ENCODE assay signal across 9 mouse cellular contexts in the genomic region with DNA sequence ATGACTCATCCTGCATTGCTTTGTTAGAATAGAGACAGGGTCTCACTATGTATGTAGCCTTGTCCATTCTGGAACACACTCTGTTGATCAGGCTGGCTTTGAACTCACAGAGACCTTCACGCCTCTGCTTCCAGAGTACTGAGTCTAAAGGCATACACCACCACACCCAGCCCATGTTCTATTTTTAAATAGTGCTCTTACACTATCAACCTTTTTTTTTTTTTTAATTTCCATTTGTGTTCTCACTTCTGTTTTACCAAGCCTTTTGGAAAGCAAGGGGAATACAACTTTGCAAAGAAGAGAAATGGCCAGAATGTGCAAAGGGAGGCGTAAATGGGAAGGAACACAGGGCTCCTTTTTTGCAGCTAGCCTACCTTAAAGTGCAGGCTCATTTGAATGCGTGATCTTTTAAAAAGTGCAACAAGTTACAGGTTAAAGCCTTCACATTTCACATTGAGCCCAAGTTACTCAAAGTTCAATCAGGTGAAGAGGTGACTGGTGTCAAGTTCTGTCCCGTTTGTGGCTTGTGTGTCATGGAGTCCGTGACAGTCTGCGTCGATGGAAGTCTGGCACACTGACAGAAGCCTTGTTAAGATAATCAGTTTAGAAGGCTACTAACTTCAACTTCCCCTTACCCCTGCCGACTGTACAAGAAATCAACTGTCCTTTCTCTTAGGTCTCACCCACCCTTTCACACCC. TPM values are rescaled to one million over a fixed set of nuclear protein-coding genes. Genes with fewer than 3 reads are reported as not detected.
DNase-seq lines count a peak whose midpoint lies in the region; ATAC-seq and TF ChIP-seq lines count a peak whose summit lies in the region.
"Had no signal": no experiment of that assay in that cellular context is flagged by ENCODE, and none has a peak within 500 bp of the region (broad histone marks: within the 10 kb centered on the region; RNA-seq: fewer than 3 reads in every experiment).

No protein-coding gene starts in this region.

- peaks cover 29% of the 10 kb centered on the region for H3K79me2 ChIP-seq in myocyte (ENCODE audit: control insufficient read depth, insufficient read depth)

- no peak overlapping the region for H3ac ChIP-seq in myocyte (ENCODE audit: control insufficient read depth, insufficient read length)

- peak overlapping the region; percentile 91; the same call in 1 of the 2 replicates for H3K27ac ChIP-seq in forebrain, embryonic 15.5 days (replicated peaks)
- H3K27ac ChIP-seq in forebrain, embryonic 16.5 days (ENCODE audit: low read length), result no peak overlapping the region
- peak overlapping the region; percentile 95; the same call in 1 of the 2 replicates for H3K27ac ChIP-seq in heart, embryonic 13.5 days (replicated peaks)

- no peaks in the 10 kb centered on the region for H3K9me3 ChIP-seq in forebrain, embryonic 15.5 days
- H3K9me3 ChIP-seq in forebrain, embryonic 16.5 days (ENCODE audit: control insufficient read depth, low read length), result no peaks in the 10 kb centered on the region
- H3K9me3 ChIP-seq in heart, embryonic 13.5 days, result no peaks in the 10 kb centered on the region

- H3K4me3 ChIP-seq in forebrain, embryonic 15.5 days, result no peak overlapping the region
- no peak overlapping the region for H3K4me3 ChIP-seq in forebrain, embryonic 16.5 days (replicated peaks; ENCODE audit: low read length)
- peak overlapping the region; percentile 79 for H3K4me3 ChIP-seq in heart, embryonic 13.5 days
- peak overlapping the region; percentile 62 for H3K4me3 ChIP-seq in myocyte

- H3K36me3 ChIP-seq in forebrain, embryonic 15.5 days, result no peaks in the 10 kb centered on the region
- no peaks in the 10 kb centered on the region for H3K36me3 ChIP-seq in forebrain, embryonic 16.5 days (ENCODE audit: control insufficient read depth, insufficient read depth)
- H3K36me3 ChIP-seq in heart, embryonic 13.5 days, result no peaks in the 10 kb centered on the region
- no peaks in the 10 kb centered on the region for H3K36me3 ChIP-seq in myocyte (ENCODE audit: control insufficient read depth, insufficient read depth)

- 82% methylated on average over 8 of the region's 8 CpGs for WGBS in forebrain, embryonic 15.5 days
- 69% methylated on average over 8 of the region's 8 CpGs for WGBS in forebrain, embryonic 16.5 days
- 55% methylated on average over 8 of the region's 8 CpGs for WGBS in heart, embryonic 13.5 days

- H3K4me2 ChIP-seq in forebrain, embryonic 15.5 days (replicated peaks), result peak overlapping the region; percentile 67; the same call in 1 of the 2 replicates
- no peak overlapping the region for H3K4me2 ChIP-seq in forebrain, embryonic 16.5 days (ENCODE audit: low read length)
- peak overlapping the region; percentile 73 for H3K4me2 ChIP-seq in heart, embryonic 13.5 days
- H3K4me2 ChIP-seq in myocyte (ENCODE audit: low read depth), result peak overlapping the region; percentile 88

- peak overlapping the region; percentile 78; the same call in 1 of the 2 replicates for H3K9ac ChIP-seq in forebrain, embryonic 15.5 days (replicated peaks)
- H3K9ac ChIP-seq in forebrain, embryonic 16.5 days (replicated peaks; ENCODE audit: low read depth, low read length), result no peak overlapping the region
- H3K9ac ChIP-seq in heart, embryonic 13.5 days, result no peak overlapping the region

- peak; percentile 18 for DNase-seq in lung, postnatal 10 days
- no peak for DNase-seq in lung, adult 18-20 months
- no peak for DNase-seq in thymus, postnatal 25 days
- no peak for DNase-seq in urinary bladder, postnatal 4 days (ENCODE audit: low spot score in 2 of 2)

- peaks cover 34% of the 10 kb centered on the region for H3K4me1 ChIP-seq in forebrain, embryonic 15.5 days
- peaks cover 19% of the 10 kb centered on the region for H3K4me1 ChIP-seq in forebrain, embryonic 16.5 days (replicated peaks; ENCODE audit: control insufficient read depth, insufficient read depth, low read length)
- peaks cover 29% of the 10 kb centered on the region for H3K4me1 ChIP-seq in heart, embryonic 13.5 days

- no peaks in the 10 kb centered on the region for H3K27me3 ChIP-seq in forebrain, embryonic 15.5 days
- H3K27me3 ChIP-seq in forebrain, embryonic 16.5 days (replicated peaks; ENCODE audit: control insufficient read depth, insufficient read depth, low read length), result no peaks in the 10 kb centered on the region
- no peaks in the 10 kb centered on the region for H3K27me3 ChIP-seq in heart, embryonic 13.5 days (replicated peaks)
- H3K27me3 ChIP-seq in myocyte (ENCODE audit: control insufficient read depth, insufficient read depth, insufficient read length), result no peaks in the 10 kb centered on the region
- H3K27me3 ChIP-seq: Patski had no signal

- no peak for ATAC-seq in forebrain, embryonic 15.5 days (replicated peaks)
- no peak for ATAC-seq in forebrain, embryonic 16.5 days
- no peak for ATAC-seq in heart, embryonic 13.5 days (ENCODE audit: extremely low read depth, insufficient number of reproducible peaks, low FRiP score, low TSS enrichment)

- TF ChIP-seq POLR2A in myocyte (IDR thresholded peaks at IDR 0.05; ENCODE audit: insufficient read length, low read depth), result no peak

TF ChIP-seq in myocyte, 11 proteins besides CTCF, POLR2A, EP300 and RAD21:
- no peak for TF ChIP-seq POLR2AphosphoS2 (IDR thresholded peaks at IDR 0.05; ENCODE audit: insufficient read length, low read depth)
- no peak for TF ChIP-seq USF1 (IDR thresholded peaks at IDR 0.05; ENCODE audit: low read depth)
- TF ChIP-seq MYOG (IDR thresholded peaks at IDR 0.05; ENCODE audit: control insufficient read depth in 1 of 3, insufficient read depth in 1 of 3, insufficient read length in 2 of 3, low read depth in 2 of 3), result no peak
- TF ChIP-seq E2F4 (IDR thresholded peaks at IDR 0.05; ENCODE audit: insufficient read depth), result no peak
- no peak for TF ChIP-seq REST (IDR thresholded peaks at IDR 0.05; ENCODE audit: insufficient read depth, insufficient read length)
- no peak for TF ChIP-seq TCF3 (IDR thresholded peaks at IDR 0.05; ENCODE audit: insufficient read length, low read depth)
- TF ChIP-seq MAX (IDR thresholded peaks at IDR 0.05; ENCODE audit: low read depth), result no peak

RNA-seq across cellular contexts. Expression of a gene that starts 1.0 kb away (rescaled TPM):
- polyA plus RNA-seq in forebrain, embryonic 15.5 days (2015; fragmentation: Nextera tagmentation; extraction: Ambion mirVana), result 11.3 and 13.2 TPM in 2 replicates
- 12.3 and 13.1 TPM in 2 replicates for polyA plus RNA-seq in forebrain, embryonic 16.5 days (2015; fragmentation: Nextera tagmentation; extraction: Ambion mirVana)
- polyA plus RNA-seq in heart, embryonic 13.5 days (2015; fragmentation: Nextera tagmentation; extraction: Ambion mirVana), result 8.5 and 9.1 TPM in 2 replicates
- 6.9 TPM for polyA plus RNA-seq in myocyte (2012; fragmentation: generic; extraction: Trizol)

RNA-seq across cellular contexts. Expression of a gene that starts 25.3 kb away (rescaled TPM):
- 33.1 and 33.3 TPM in 2 replicates for polyA plus RNA-seq in forebrain, embryonic 15.5 days (2015; fragmentation: Nextera tagmentation; extraction: Ambion mirVana)
- polyA plus RNA-seq in forebrain, embryonic 16.5 days (2015; fragmentation: Nextera tagmentation; extraction: Ambion mirVana), result 30.4 and 34.9 TPM in 2 replicates
- 31.5 and 35.8 TPM in 2 replicates for polyA plus RNA-seq in heart, embryonic 13.5 days (2015; fragmentation: Nextera tagmentation; extraction: Ambion mirVana)
- polyA plus RNA-seq in myocyte (2012; fragmentation: generic; extraction: Trizol), result 35.2 TPM

Comparison
In these comparisons a context has a peak if more than half of its experiments do, and no peak if none do; other contexts are left out.
1. H3K4me3 ChIP-seq: peak in heart, embryonic 13.5 days (single experiment) and myocyte (single experiment); none in forebrain, embryonic 15.5 days (single experiment) and forebrain, embryonic 16.5 days (single experiment).